Mouse (Mus musculus): ENCODE measurements around the gene Atp5k. TPM values are rescaled to one million over a fixed set of nuclear protein-coding genes. Genes with fewer than 3 reads are reported as not detected.
A peak's percentile ranks its signal among the peaks of the same experiment; 100 is the strongest.

Atp5k gene
- polyA plus RNA-seq (2011; ENCODE audit: insufficient read depth, insufficient read length, low read depth, missing spikeins) = 233 and 261 TPM in 2 replicates

DNA sequence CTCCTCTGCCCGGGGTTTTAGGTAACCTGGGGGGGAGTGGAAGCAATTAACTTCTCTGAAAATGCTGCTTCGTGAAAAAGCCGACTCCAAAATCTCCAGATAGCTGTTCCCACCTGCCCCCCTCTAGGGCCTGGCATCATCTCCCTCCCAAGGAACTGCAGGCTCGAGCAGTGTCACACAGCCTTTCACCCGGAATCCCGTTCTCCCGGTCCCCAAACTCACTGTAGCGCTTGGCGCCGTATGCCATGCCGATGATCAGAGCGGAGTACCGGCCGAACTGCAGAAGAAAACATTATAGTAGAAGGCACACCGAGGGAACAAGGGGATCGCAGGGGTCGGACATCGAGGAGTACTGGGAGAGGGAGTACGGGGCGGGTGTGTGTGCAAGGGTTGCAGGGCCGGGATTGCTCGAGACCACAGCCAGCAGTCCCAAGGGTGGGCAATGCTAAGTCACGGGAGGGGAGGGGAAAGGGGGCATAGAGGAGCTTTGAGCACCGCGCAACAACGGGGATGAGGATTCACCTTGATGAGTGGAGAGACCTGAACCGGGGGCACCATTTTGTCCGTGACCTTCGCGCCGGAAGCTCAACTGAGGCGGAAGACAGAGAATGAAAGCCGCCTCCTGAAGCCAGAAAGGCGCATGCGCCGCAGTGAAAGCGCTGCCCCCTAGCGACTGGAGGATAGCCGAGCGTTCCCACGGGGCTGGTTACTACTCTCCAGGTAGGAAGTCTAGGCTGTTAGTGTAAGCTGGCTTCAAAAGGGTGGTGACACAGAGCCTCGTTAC, at the start of gene Atp5k:
Gene Atp5k, minus strand, starts transcription at position 645 of the 784 bp plus-strand sequence.
- Histone ChIP-seq H3K4me1 (ENCODE audit: control insufficient read depth, insufficient read depth, low read length) (no peaks in the 10 kb centered on the region), H3K36me3 (ENCODE audit: control insufficient read depth, insufficient read depth, low read length, poor library complexity, severe bottlenecking) (peaks cover 2% of the 10 kb centered on the region; the same call in 1 of the 2 replicates), H3K27ac (ENCODE audit: insufficient read depth, low read length) (no peak within 1 kb of the TSS), H3K9ac (ENCODE audit: low read depth, poor library complexity, severe bottlenecking) (peak within 1 kb of the TSS; percentile 74), H3K4me3 (ENCODE audit: low read depth, low read length) (peak within 1 kb of the TSS; percentile 94), H3K9me3 (replicated peaks; ENCODE audit: control insufficient read depth, insufficient read depth, low read length, poor library complexity, severe bottlenecking) (no peaks in the 10 kb centered on the region), H3K27me3 (ENCODE audit: control insufficient read depth, insufficient read depth, low read length, poor library complexity, severe bottlenecking) (no peaks in the 10 kb centered on the region)
- TF ChIP-seq POLR2A (IDR thresholded peaks at IDR 0.05; ENCODE audit: insufficient read depth, low read length) = peak; percentile 39
- TF ChIP-seq CTCF (IDR thresholded peaks at IDR 0.05; ENCODE audit: low read depth, low read length) = peak; percentile 81
- TF ChIP-seq EP300 (IDR thresholded peaks at IDR 0.05; ENCODE audit: insufficient read depth, low read depth, low read length) = no peak

DNA sequence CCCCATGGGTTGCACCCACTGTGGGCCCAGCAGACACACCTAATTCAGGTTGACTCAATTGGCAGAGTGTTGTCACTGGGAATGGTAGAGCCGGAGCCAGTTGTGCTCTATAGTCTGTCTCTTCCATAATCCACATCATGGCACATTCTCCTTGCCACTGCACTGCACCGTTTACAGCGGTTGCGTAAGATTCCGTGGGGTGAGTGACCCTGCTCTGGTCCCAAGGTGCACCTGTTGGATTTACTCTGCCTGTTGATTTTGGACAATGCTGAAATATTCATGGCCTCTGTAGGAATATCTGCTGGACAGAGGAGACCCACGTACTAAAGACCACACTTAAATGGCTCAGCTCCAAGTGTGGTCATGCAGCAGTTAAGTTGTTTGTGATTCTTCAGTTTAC, 48.8 kb upstream of the Atp5k start:
- Histone ChIP-seq H3K4me3 (ENCODE audit: low read depth, low read length) (no peak overlapping the region), H3K27ac (ENCODE audit: insufficient read depth, low read length) (no peak overlapping the region), H3K27me3 (ENCODE audit: control insufficient read depth, insufficient read depth, low read length, poor library complexity, severe bottlenecking) (no peaks in the 10 kb centered on the region), H3K9ac (ENCODE audit: low read depth, poor library complexity, severe bottlenecking) (no peak overlapping the region), H3K9me3 (replicated peaks; ENCODE audit: control insufficient read depth, insufficient read depth, low read length, poor library complexity, severe bottlenecking) (no peaks in the 10 kb centered on the region), H3K4me1 (ENCODE audit: control insufficient read depth, insufficient read depth, low read length) (no peaks in the 10 kb centered on the region), H3K36me3 (ENCODE audit: control insufficient read depth, insufficient read depth, low read length, poor library complexity, severe bottlenecking) (peaks cover 18% of the 10 kb centered on the region)
- TF ChIP-seq EP300 (IDR thresholded peaks at IDR 0.05; ENCODE audit: insufficient read depth, low read depth, low read length) = no peak
- TF ChIP-seq CTCF (IDR thresholded peaks at IDR 0.05; ENCODE audit: low read depth, low read length) = no peak
- TF ChIP-seq POLR2A (IDR thresholded peaks at IDR 0.05; ENCODE audit: insufficient read depth, low read length) = no peak

DNA sequence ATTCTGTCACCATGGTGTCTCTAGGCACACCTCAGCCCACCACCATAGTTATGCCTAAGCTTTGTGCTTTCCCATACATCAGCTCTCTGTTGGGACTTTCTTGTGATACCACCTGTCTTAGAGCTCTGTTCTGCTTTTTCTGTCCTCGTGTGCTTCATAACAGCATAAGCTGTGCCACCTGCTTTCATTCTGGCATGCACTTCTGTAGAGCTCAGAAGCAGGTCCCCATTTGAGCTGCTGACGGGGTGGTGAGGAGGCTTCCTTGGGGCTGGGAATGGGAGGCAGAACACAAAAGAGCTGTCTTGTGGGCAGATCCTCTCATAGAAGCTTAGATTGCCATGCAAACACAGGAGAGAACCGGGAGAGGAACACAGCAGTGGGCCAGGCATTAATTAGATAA, 41.7 kb upstream of the Atp5k start:
- peaks cover 42% of the 10 kb centered on the region for H3K36me3 ChIP-seq (ENCODE audit: control insufficient read depth, insufficient read depth, low read length, poor library complexity, severe bottlenecking)

DNA sequence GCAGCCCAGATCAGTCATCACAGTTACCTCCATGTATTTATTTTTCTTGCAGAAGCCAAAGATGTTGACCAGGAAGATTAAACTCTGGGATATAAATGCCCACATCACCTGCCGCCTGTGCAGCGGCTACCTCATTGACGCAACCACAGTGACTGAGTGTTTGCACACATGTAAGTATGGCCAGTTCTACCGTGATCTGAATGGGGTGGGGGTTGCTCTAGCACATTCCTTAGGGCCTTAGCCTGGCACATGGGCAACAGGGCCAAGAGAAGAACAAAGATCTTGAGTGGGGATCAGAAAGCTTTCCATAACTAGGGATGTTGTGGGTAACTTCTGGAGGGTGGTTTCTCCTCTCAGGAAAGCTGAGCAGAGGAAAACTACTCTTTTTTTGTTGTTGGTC, 39.5 kb upstream of the Atp5k start:
- no peaks in the 10 kb centered on the region for H3K9me3 ChIP-seq (replicated peaks; ENCODE audit: control insufficient read depth, insufficient read depth, low read length, poor library complexity, severe bottlenecking)
- no peaks in the 10 kb centered on the region for H3K27me3 ChIP-seq (ENCODE audit: control insufficient read depth, insufficient read depth, low read length, poor library complexity, severe bottlenecking)
- TF ChIP-seq POLR2A (IDR thresholded peaks at IDR 0.05; ENCODE audit: insufficient read depth, low read length) (no peak), EP300 (IDR thresholded peaks at IDR 0.05; ENCODE audit: insufficient read depth, low read depth, low read length) (no peak), CTCF (IDR thresholded peaks at IDR 0.05; ENCODE audit: low read depth, low read length) (no peak)
- H3K4me3 ChIP-seq (ENCODE audit: low read depth, low read length) = no peak overlapping the region
- no peaks in the 10 kb centered on the region for H3K4me1 ChIP-seq (ENCODE audit: control insufficient read depth, insufficient read depth, low read length)
- peaks cover 42% of the 10 kb centered on the region for H3K36me3 ChIP-seq (ENCODE audit: control insufficient read depth, insufficient read depth, low read length, poor library complexity, severe bottlenecking)
- H3K27ac ChIP-seq (ENCODE audit: insufficient read depth, low read length) = no peak overlapping the region
- no peak overlapping the region for H3K9ac ChIP-seq (ENCODE audit: low read depth, poor library complexity, severe bottlenecking)

More for the DNA sequence above, 41.7 kb upstream of the Atp5k start:
- H3K4me1 ChIP-seq (ENCODE audit: control insufficient read depth, insufficient read depth, low read length) = no peaks in the 10 kb centered on the region
- no peak overlapping the region for H3K27ac ChIP-seq (ENCODE audit: insufficient read depth, low read length)
- TF ChIP-seq CTCF (IDR thresholded peaks at IDR 0.05; ENCODE audit: low read depth, low read length) (no peak), POLR2A (IDR thresholded peaks at IDR 0.05; ENCODE audit: insufficient read depth, low read length) (no peak), EP300 (IDR thresholded peaks at IDR 0.05; ENCODE audit: insufficient read depth, low read depth, low read length) (no peak)
- H3K27me3 ChIP-seq (ENCODE audit: control insufficient read depth, insufficient read depth, low read length, poor library complexity, severe bottlenecking) = no peaks in the 10 kb centered on the region
- H3K9me3 ChIP-seq (replicated peaks; ENCODE audit: control insufficient read depth, insufficient read depth, low read length, poor library complexity, severe bottlenecking) = no peaks in the 10 kb centered on the region
- H3K4me3 ChIP-seq (ENCODE audit: low read depth, low read length) = no peak overlapping the region
- H3K9ac ChIP-seq (ENCODE audit: low read depth, poor library complexity, severe bottlenecking) = no peak overlapping the region

DNA sequence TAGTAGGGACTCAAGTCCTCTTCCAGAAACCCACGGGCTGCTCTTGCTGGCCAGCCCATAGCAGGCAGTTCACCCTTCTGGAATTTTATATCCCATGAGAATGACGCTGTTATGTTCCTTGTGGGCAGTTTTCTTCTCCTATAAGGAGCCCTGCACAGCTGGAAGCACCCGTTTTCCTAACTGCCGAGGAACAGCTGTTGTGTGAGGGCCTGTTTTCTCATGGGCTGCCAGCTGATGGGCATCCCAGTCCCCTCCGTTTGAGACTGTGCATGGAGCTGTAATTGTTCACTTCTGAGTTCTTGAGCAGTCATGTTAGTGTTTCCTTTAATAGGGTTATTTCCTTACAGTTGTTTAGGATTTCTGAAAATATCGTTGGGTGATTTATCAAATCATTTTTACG, 35.4 kb upstream of the Atp5k start:
- Histone ChIP-seq H3K27me3 (ENCODE audit: control insufficient read depth, insufficient read depth, low read length, poor library complexity, severe bottlenecking) (no peaks in the 10 kb centered on the region), H3K4me3 (ENCODE audit: low read depth, low read length) (no peak overlapping the region), H3K4me1 (ENCODE audit: control insufficient read depth, insufficient read depth, low read length) (no peaks in the 10 kb centered on the region), H3K27ac (ENCODE audit: insufficient read depth, low read length) (no peak overlapping the region), H3K9me3 (replicated peaks; ENCODE audit: control insufficient read depth, insufficient read depth, low read length, poor library complexity, severe bottlenecking) (no peaks in the 10 kb centered on the region), H3K9ac (ENCODE audit: low read depth, poor library complexity, severe bottlenecking) (no peak overlapping the region), H3K36me3 (ENCODE audit: control insufficient read depth, insufficient read depth, low read length, poor library complexity, severe bottlenecking) (peaks cover 15% of the 10 kb centered on the region)
- TF ChIP-seq EP300 (IDR thresholded peaks at IDR 0.05; ENCODE audit: insufficient read depth, low read depth, low read length) (no peak), CTCF (IDR thresholded peaks at IDR 0.05; ENCODE audit: low read depth, low read length) (no peak), POLR2A (IDR thresholded peaks at IDR 0.05; ENCODE audit: insufficient read depth, low read length) (no peak)

DNA sequence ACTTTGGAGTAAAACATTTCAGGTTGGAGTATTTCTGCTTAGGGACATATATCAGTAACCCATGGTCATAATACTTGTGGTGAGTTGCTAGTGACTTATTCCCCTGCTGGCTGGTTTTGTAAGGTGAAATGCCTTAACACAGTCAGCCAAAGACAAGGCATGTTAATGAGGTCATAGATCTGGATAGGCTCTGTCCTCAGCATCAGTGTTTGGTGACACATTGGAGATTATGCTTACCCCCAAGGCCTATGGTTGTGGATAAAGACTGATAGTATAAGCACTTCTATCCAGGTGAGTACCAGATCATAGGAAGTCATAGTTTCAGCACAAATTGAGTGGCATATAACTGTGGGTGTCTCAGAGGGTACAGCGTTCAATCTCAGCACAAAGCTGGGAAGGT, 32.4 kb upstream of the Atp5k start:
- TF ChIP-seq EP300 (IDR thresholded peaks at IDR 0.05; ENCODE audit: insufficient read depth, low read depth, low read length) (no peak), POLR2A (IDR thresholded peaks at IDR 0.05; ENCODE audit: insufficient read depth, low read length) (no peak), CTCF (IDR thresholded peaks at IDR 0.05; ENCODE audit: low read depth, low read length) (no peak)
- H3K27me3 ChIP-seq (ENCODE audit: control insufficient read depth, insufficient read depth, low read length, poor library complexity, severe bottlenecking) = no peaks in the 10 kb centered on the region
- H3K4me3 ChIP-seq (ENCODE audit: low read depth, low read length) = no peak overlapping the region
- H3K9me3 ChIP-seq (replicated peaks; ENCODE audit: control insufficient read depth, insufficient read depth, low read length, poor library complexity, severe bottlenecking) = no peaks in the 10 kb centered on the region
- peaks cover 4% of the 10 kb centered on the region for H3K4me1 ChIP-seq (ENCODE audit: control insufficient read depth, insufficient read depth, low read length)
- no peak overlapping the region for H3K27ac ChIP-seq (ENCODE audit: insufficient read depth, low read length)
- H3K36me3 ChIP-seq (ENCODE audit: control insufficient read depth, insufficient read depth, low read length, poor library complexity, severe bottlenecking) = no peaks in the 10 kb centered on the region; the same call in none of the 2 replicates
- H3K9ac ChIP-seq (ENCODE audit: low read depth, poor library complexity, severe bottlenecking) = no peak overlapping the region

Data from ES-Bruce4 (cell line).